Mouse (Mus musculus) midbrain, postnatal 0 days (tissue): Measurements from ENCODE around the gene Rnft1. TPM values are rescaled to one million over a fixed set of nuclear protein-coding genes. Genes with fewer than 3 reads are reported as not detected.

Experiments used
- ATAC-seq: fragments of 200-750 bp; cut with Nextera tagmentation; 2 replicates; pipeline ENCODE4 v1.8.0; 2017; ENCODE audit warnings: moderate number of reproducible peaks, mild to moderate bottlenecking, moderate TSS enrichment, moderate library complexity; ENCODE audit not compliant: low FRiP score
- DNase-seq: peaks from one replicate; pipeline ENCODE4 v3.0.0-alpha.2; 2015; ENCODE audit warnings: low spot score
- H3K27ac ChIP-seq: fragments of 300-500 bp; sonication (generic); 2 replicates; pipeline ENCODE4 v1.5.1; 2014; ENCODE audit warnings: low read depth, mild to moderate bottlenecking, low read length, mixed read lengths
- H3K27me3 ChIP-seq: fragments of 300-500 bp; sonication (generic); 2 replicates; pipeline ENCODE4 v1.6.1; 2014; ENCODE audit warnings: low read length, control low read depth, mixed read lengths; ENCODE audit not compliant: insufficient read depth
- H3K36me3 ChIP-seq: fragments of 300-500 bp; sonication (generic); 2 replicates; pipeline ENCODE4 v1.6.1; 2014; ENCODE audit warnings: low read length, control low read depth, mixed read lengths; ENCODE audit not compliant: insufficient read depth
- H3K4me1 ChIP-seq: fragments of 300-500 bp; sonication (generic); 2 replicates; pipeline ENCODE4 v1.6.1; 2014; ENCODE audit warnings: mild to moderate bottlenecking, control low read depth, antibody characterized with exemption, low read length, mixed read lengths; ENCODE audit not compliant: insufficient read depth
- H3K4me2 ChIP-seq: fragments of 300-500 bp; sonication (generic); 2 replicates; pipeline ENCODE4 v1.6.1; 2014; ENCODE audit warnings: low read depth, mild to moderate bottlenecking, low read length, mixed read lengths; ENCODE audit not compliant: poor library complexity, severe bottlenecking
- H3K4me3 ChIP-seq: fragments of 300-500 bp; sonication (generic); 2 replicates; pipeline ENCODE4 v1.5.1; 2014; ENCODE audit warnings: low read depth, mild to moderate bottlenecking, low read length, moderate library complexity
- H3K9ac ChIP-seq: fragments of 300-500 bp; sonication (generic); replicated peaks from 2 replicates; pipeline ENCODE4 v1.6.1; 2014; ENCODE audit warnings: mild to moderate bottlenecking, low read length, moderate library complexity, mixed read lengths; ENCODE audit not compliant: poor library complexity, severe bottlenecking
- H3K9me3 ChIP-seq: fragments of 300-500 bp; sonication (generic); 2 replicates; pipeline ENCODE4 v1.6.1; 2016; ENCODE audit warnings: low read length, control low read depth
- CTCF ChIP-seq: IDR thresholded peaks from 2 replicates; pipeline ENCODE4 v1.5.1; 2016; ENCODE audit warnings: antibody characterized with exemption, mild to moderate bottlenecking
- WGBS: fragments of 180-500 bp; shearing (Covaris S2); extraction: QIAGEN DNeasy Blood & Tissue Kit; methylation state at CpG from one replicate; pipeline ENCODE4 v1.1.7; 2014; 5-methylcytosine and 5-hydroxymethylcytosine counted together
- polyA plus RNA-seq: library from polyadenylated mRNA; unstranded; fragments of >200 nt; fragmentation: Nextera tagmentation; extraction: Ambion mirVana; gene quantifications from 2 replicates; pipeline ENCODE4 v1.2.1, GENCODE M21; 2015
- total RNA-seq: library from RNA; depleted of rRNA; stranded (reverse); fragments of >200 nt; gene quantifications from 2 replicates; pipeline ENCODE4 v1.2.3, GENCODE M21; 2014; rRNA removed

Rnft1 gene
- total RNA-seq (6.2 and 9.3 TPM in 2 replicates), polyA plus RNA-seq (9.7 and 11.6 TPM in 2 replicates)

DNA sequence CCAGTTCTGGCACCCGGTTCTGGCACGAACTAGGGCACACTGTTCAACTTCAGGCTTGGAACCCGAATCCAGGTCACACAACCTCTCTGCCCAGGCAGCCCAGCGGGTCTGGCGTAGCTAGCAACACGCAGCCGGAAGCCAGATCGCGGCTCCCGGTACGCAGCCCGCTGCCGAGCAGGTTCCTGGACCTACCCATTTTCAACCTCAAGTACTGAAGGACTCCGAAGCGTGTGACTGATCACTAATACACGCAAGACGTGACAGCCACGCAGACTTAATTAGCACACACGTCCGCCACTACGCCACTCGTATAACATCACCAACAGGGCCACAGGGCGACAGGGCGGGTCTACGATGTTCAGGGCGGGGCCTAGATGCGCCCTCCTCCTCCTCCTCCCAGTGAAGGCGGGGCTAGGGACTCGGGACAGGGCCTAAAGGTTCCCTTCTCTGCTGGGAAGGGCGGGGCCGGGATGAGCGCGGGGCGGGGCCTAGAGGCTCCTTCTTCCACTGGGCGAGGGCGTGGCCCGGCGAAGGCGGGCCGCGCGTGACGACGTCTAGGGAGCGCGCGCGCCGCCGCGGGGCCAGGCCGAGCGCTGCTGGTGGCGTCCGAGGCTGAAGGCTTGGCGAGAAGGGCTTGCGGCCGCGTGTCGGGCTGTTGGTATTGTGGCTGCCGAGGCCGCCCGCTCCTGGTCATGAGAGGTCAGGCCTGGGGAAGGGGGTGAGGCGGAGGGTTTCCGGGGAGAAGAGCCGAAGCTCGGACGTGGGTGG is at the start of gene Rnft1:
Gene Rnft1, plus strand, starts transcription at position 557 of the 768 bp plus-strand sequence.
- no peaks in the 10 kb centered on the region for H3K27me3 ChIP-seq
- H3K9ac ChIP-seq = peak within 1 kb of the TSS; percentile 71
- DNase-seq (peak; percentile 98), ATAC-seq (peak; percentile 97)
- TF ChIP-seq CTCF = no peak
- peak within 1 kb of the TSS; percentile 72 for H3K4me2 ChIP-seq
- H3K4me3 ChIP-seq = peak within 1 kb of the TSS; percentile 62
- H3K4me1 ChIP-seq = peaks cover 5% of the 10 kb centered on the region; the same call in 1 of the 2 replicates
- no peaks in the 10 kb centered on the region for H3K9me3 ChIP-seq
- peak within 1 kb of the TSS; percentile 76 for H3K27ac ChIP-seq
- H3K36me3 ChIP-seq = no peaks in the 10 kb centered on the region
- under 1% methylated on average over 46 of the region's 68 CpGs for WGBS

DNA sequence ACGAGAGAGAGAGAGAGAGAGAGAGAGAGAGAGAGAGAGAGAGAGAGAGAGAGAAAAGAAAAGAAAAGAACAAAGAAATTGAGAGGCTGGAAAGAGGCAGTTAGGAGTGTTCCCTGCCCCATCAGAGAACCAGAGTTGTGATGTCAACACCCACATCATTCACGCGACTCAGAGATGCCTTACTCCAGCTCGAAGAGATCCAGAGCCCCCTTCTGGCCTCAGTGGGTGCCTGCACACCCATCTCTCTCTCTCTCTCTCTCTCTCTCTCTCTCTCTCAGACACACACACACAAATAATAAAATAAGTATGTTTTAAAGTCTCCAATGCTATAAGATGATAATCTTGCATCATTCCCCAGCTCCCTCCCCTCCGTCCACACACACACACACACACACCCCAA is 47.6 kb upstream of the Rnft1 start:
- H3K27ac ChIP-seq = no peak overlapping the region
- no peak for ATAC-seq
- 35% methylated on average over 5 of the region's 5 CpGs for WGBS
- no peaks in the 10 kb centered on the region for H3K4me1 ChIP-seq
- H3K27me3 ChIP-seq = no peaks in the 10 kb centered on the region
- no peak overlapping the region for H3K4me2 ChIP-seq
- peak; percentile 73 for TF ChIP-seq CTCF
- H3K9ac ChIP-seq = no peak overlapping the region
- H3K9me3 ChIP-seq = no peaks in the 10 kb centered on the region
- H3K36me3 ChIP-seq = no peaks in the 10 kb centered on the region
- DNase-seq = peak; percentile 60
- no peak overlapping the region for H3K4me3 ChIP-seq

DNA sequence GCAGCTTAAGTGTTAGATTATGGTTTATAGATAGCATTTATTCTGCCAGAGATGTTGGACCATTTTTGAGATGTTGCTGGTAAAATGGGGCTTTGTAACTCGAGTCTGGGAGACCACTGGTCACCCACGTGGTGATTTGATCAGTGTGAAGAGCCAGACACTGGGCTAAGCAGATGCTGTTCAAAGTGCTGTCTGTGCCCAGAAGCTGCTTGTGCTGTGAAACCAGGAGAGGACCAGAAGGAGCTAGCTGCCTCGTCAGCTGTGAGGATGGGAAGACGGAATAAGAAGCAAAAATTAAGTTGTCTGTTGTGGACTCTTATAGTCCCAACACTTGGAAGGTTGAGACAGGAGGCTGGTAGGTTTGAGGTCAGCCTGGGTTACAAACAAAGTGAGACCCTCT is 46.2 kb upstream of the Rnft1 start:
- Histone ChIP-seq H3K4me1 (no peaks in the 10 kb centered on the region), H3K9me3 (no peaks in the 10 kb centered on the region), H3K4me2 (no peak overlapping the region), H3K9ac (0 out of 2 replicates have a peak overlapping the region, but pooled peaks have one; percentile 19), H3K4me3 (no peak overlapping the region), H3K27me3 (no peaks in the 10 kb centered on the region), H3K27ac (no peak overlapping the region), H3K36me3 (no peaks in the 10 kb centered on the region)
- DNase-seq (peak; percentile 19), ATAC-seq (no peak)
- WGBS = 48% methylated on average over 4 of the region's 4 CpGs
- TF ChIP-seq CTCF = no peak

DNA sequence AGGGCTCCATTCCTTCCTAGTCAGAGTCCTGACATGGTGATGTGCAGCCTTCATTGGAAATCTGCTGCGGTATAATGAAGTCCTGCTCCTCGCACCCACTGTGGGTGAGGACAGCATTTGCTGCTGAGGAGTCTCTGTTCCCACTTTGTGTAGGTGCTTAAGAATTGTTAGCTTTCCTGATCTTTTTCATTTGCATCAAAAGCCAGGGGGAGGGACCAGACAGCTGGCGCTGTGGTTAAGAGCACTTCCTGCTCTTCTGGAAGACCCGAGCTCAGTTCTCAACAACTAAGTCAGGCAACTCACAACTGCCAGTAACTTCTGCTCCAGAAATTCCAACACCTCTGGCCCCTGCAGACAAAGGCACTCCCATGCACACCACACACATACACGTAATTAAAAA is 43.7 kb upstream of the Rnft1 start:
- H3K27ac ChIP-seq = no peak overlapping the region
- no peaks in the 10 kb centered on the region for H3K27me3 ChIP-seq
- ATAC-seq = no peak
- no peaks in the 10 kb centered on the region for H3K9me3 ChIP-seq
- H3K4me3 ChIP-seq = no peak overlapping the region
- no peak overlapping the region for H3K9ac ChIP-seq
- no peak overlapping the region for H3K4me2 ChIP-seq
- H3K4me1 ChIP-seq = no peaks in the 10 kb centered on the region
- no peaks in the 10 kb centered on the region for H3K36me3 ChIP-seq
- WGBS = 72% methylated on average over 5 of the region's 5 CpGs
- DNase-seq = no peak
- no peak for TF ChIP-seq CTCF

DNA sequence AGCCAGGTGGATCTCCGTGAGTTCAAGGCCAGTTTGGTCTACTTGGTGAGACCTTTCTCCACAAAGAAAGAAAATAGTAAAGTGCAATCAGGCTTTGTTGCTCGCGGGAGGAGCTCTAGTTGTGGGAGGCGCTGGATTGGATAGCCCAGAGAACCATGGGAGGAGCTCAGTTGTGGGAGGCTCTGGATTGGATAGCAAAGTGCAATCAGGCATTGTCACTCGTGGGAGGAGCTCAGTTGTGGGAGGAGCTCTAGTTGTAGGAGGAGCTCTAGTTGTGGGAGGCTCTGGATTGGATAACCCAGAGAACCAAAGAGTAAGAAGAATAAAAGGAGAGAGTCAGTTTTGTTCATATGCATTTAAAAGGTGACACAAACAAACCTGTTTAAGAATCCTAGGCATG is 30.5 kb upstream of the Rnft1 start:
- Histone ChIP-seq H3K27ac (no peak overlapping the region), H3K4me2 (no peak overlapping the region), H3K9ac (no peak overlapping the region), H3K4me3 (no peak overlapping the region), H3K4me1 (no peaks in the 10 kb centered on the region), H3K36me3 (no peaks in the 10 kb centered on the region), H3K27me3 (no peaks in the 10 kb centered on the region), H3K9me3 (no peaks in the 10 kb centered on the region)
- ATAC-seq (no peak), DNase-seq (no peak)
- 89% methylated on average over 5 of the region's 5 CpGs for WGBS
- TF ChIP-seq CTCF = no peak

- TF ChIP-seq CTCF = no peak
- DNase-seq (no peak), ATAC-seq (no peak)
- H3K27ac ChIP-seq = no peak overlapping the region
- H3K9me3 ChIP-seq = no peaks in the 10 kb centered on the region
- no peak overlapping the region for H3K9ac ChIP-seq
- no peaks in the 10 kb centered on the region for H3K4me1 ChIP-seq
- H3K36me3 ChIP-seq = no peaks in the 10 kb centered on the region
- 89% methylated on average over 6 of the region's 6 CpGs for WGBS
- H3K4me2 ChIP-seq = no peak overlapping the region
- H3K27me3 ChIP-seq = no peaks in the 10 kb centered on the region
- no peak overlapping the region for H3K4me3 ChIP-seq
These were observed 26.9 kb upstream of the Rnft1 start for GRCm38 (mm10) chr11:86457545-86457944.
